Comparison of ENCODE assay signal across 11 mouse cellular contexts in the genomic region with DNA sequence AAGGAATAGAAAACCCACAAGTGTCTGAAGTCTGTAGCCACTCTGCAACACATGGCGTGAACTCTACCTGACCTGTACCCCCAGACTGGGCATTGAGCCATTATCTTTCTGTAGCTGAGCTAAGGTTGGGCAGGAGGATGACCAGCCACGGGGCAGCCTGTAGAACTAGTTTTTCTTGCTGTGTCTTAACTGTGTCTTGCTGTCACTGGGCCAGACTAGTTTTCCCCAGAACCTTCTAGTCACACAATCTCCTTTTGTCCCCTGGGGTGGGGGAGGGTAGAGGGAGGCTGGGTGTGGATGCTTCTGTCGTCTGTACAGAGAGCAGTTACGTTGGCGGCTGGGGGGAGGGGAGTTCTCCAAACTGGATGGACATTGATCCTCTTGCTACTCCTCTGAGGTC. TPM values are rescaled to one million over a fixed set of nuclear protein-coding genes. Genes with fewer than 3 reads are reported as not detected.
A peak's percentile ranks its signal among the peaks of the same experiment; 100 is the strongest.
DNase-seq lines count a peak whose midpoint lies in the region; ATAC-seq lines count a peak whose summit lies in the region.
"Had no signal": no experiment of that assay in that cellular context is flagged by ENCODE, and none has a peak within 500 bp of the region (broad histone marks: within the 10 kb centered on the region; RNA-seq: fewer than 3 reads in every experiment).

No protein-coding gene starts in this region.

- H3K4me1 ChIP-seq in lung, embryonic 15.5 days = peaks cover 37% of the 10 kb centered on the region
- H3K4me1 ChIP-seq in forebrain, embryonic 13.5 days = peaks cover 26% of the 10 kb centered on the region
- H3K4me1 ChIP-seq: liver, embryonic 15.5 days had no signal

- peak; percentile 76 for ATAC-seq in lung, embryonic 15.5 days (ENCODE audit: borderline replicate concordance, extremely low read depth, low FRiP score, low TSS enrichment)
- no peak for ATAC-seq in CD4-positive, CD25-positive, alpha-beta regulatory T cell, adult 4 months
- no peak for ATAC-seq in forebrain, embryonic 13.5 days

- no peak overlapping the region for H3K4me2 ChIP-seq in lung, embryonic 15.5 days
- H3K4me2 ChIP-seq in forebrain, embryonic 13.5 days = no peak overlapping the region
- H3K4me2 ChIP-seq: heart, embryonic 12.5 days; liver, embryonic 15.5 days had no signal

- peak overlapping the region; percentile 63 for H3K27ac ChIP-seq in lung, embryonic 15.5 days
- no peak overlapping the region for H3K27ac ChIP-seq in forebrain, embryonic 13.5 days
- H3K27ac ChIP-seq: liver, embryonic 15.5 days had no signal

- no peaks in the 10 kb centered on the region for H3K9me3 ChIP-seq in lung, embryonic 15.5 days
- no peaks in the 10 kb centered on the region for H3K9me3 ChIP-seq in forebrain, embryonic 13.5 days (replicated peaks)
- H3K9me3 ChIP-seq: heart, embryonic 12.5 days; liver, embryonic 15.5 days had no signal

- 20% methylated on average over 5 of the region's 5 CpGs for WGBS in lung, embryonic 15.5 days
- 42% methylated on average over 5 of the region's 5 CpGs for WGBS in forebrain, embryonic 13.5 days

- no peak overlapping the region for H3K9ac ChIP-seq in lung, embryonic 15.5 days
- H3K9ac ChIP-seq in forebrain, embryonic 13.5 days = no peak overlapping the region
- H3K9ac ChIP-seq: heart, embryonic 12.5 days; liver, embryonic 15.5 days had no signal

- no peaks in the 10 kb centered on the region for H3K36me3 ChIP-seq in lung, embryonic 15.5 days
- no peaks in the 10 kb centered on the region for H3K36me3 ChIP-seq in forebrain, embryonic 13.5 days (ENCODE audit: poor library complexity, severe bottlenecking)
- H3K36me3 ChIP-seq: G1E; heart, embryonic 12.5 days; liver, embryonic 15.5 days had no signal

- H3K4me3 ChIP-seq in lung, embryonic 15.5 days = no peak overlapping the region
- H3K4me3 ChIP-seq in forebrain, embryonic 13.5 days = no peak overlapping the region
- H3K4me3 ChIP-seq: heart, embryonic 12.5 days; liver, embryonic 15.5 days had no signal

- DNase-seq in urinary bladder, postnatal 14 days (ENCODE audit: low spot score) = peak; percentile 91
- DNase-seq in urinary bladder, postnatal 10 days (ENCODE audit: low spot score) = no peak
- peak; percentile 73 for DNase-seq in kidney, adult 11 months
- no peak for DNase-seq in gastrocnemius, postnatal 4 days (ENCODE audit: low spot score in 2 of 2)
- no peak for DNase-seq in layer of hippocampus, postnatal 10 days (ENCODE audit: low spot score in 2 of 2)

- H3K27me3 ChIP-seq in lung, embryonic 15.5 days = no peaks in the 10 kb centered on the region
- H3K27me3 ChIP-seq in forebrain, embryonic 13.5 days = no peaks in the 10 kb centered on the region
- H3K27me3 ChIP-seq: liver, embryonic 15.5 days had no signal

RNA-seq across cellular contexts. Expression of gene Klhdc7a, which starts 10.9 kb away (rescaled TPM):
- 0.83 and 1.1 TPM in 2 replicates for polyA plus RNA-seq in lung, embryonic 15.5 days (2015; fragmentation: Nextera tagmentation; extraction: Ambion mirVana)
- under 1 TPM in 1 of 2 experiments, not detected in 1; 0.04 TPM for polyA plus RNA-seq in CD4-positive, CD25-positive, alpha-beta regulatory T cell, adult 4 months (2017; shearing (Covaris generic))
- 0.33 and 0.34 TPM in 2 replicates for polyA plus RNA-seq in forebrain, embryonic 13.5 days (2015; fragmentation: Nextera tagmentation; extraction: Ambion mirVana)
- total RNA-seq in gastrocnemius, postnatal 4 days (2021) = 1 to 10 TPM in 1 of 2 experiments, under 1 TPM in 1; 0.44 to 1.3 TPM
- 1 to 10 TPM; 1.1 to 1.4 TPM for total RNA-seq in layer of hippocampus, postnatal 10 days (2021)
- polyA plus RNA-seq: G1E had no signal

Comparison
In these comparisons a context has a peak if more than half of its experiments do, and no peak if none do; other contexts are left out.
1. DNase-seq: peak in urinary bladder, postnatal 14 days (single experiment) and kidney, adult 11 months (single experiment); none in urinary bladder, postnatal 10 days (single experiment), gastrocnemius, postnatal 4 days (0 of 2) and layer of hippocampus, postnatal 10 days (0 of 2).